Mouse (Mus musculus): Measurements from ENCODE around the gene H2-Aa.

The H2-Aa gene

GRCm38 (mm10) chr17:34261502-34261901 lies 26.1 kb downstream of the H2-Aa start:
- DNase-seq, result peak; percentile 54

DNA sequence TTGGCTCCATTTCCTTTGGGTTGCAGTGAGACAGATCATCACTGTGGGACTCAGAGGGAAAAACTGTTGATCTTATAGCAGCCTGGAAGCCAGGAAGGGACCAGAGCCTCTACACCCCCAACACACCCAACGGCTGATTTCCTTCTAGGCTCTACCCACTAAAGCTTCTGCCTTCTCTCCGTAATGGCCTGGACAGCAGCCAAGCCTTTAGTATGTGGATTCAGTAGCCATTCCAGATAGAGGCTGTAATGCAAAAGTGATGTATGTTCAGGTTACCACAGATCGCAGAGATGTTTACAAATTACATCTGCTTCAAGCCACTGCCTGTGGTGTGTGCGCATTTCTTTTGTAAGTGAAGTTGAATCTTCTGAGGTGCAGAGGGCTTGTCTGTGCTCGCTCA lies 27.1 kb downstream of the H2-Aa start:
- DNase-seq, result no peak

DNA sequence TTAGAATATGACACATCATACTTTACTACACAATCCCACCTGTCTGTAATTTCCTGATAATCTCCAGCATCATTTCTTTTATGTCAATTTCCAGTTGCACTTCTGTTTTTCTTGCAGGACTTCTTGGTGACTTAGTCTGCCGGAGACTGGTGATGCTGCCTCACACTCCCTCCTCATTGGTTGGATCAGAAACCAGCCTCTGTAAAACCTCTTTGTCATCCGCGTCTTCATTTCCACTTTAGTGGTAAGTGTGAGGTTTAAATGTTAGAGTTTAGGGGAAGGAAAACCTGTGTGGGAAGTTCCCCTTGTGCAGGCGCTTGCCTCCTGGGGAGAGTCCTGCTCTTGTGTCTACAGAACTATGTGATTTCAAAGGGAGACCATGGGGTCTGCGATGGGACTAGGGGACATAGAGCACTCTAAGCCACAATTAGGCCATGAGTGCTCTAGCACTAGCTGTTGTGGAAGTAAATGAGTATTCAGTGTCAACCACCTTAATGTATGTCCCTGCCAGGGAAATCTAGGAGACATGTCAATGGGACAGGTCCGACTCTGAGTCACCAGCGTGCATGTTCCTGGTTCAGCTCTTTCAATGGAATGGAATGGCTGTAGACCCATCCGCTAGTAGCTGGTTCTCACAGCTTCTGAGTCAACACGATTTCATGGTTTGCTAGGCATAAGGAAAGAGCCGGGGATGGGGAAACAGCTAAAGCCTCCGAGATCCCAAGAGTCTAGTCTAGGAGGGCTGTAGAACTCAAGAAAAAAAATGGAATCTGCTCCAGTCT lies 29.8 kb downstream of the H2-Aa start, which contains the start of gene H2-Ab1:
H2-Ab1 (plus strand) TSS at position 96 of the 782 bp plus-strand sequence.
- peak; percentile 85 for DNase-seq

GRCm38 (mm10) chr17:34256501-34256900 lies 31.1 kb downstream of the H2-Aa start:
- DNase-seq, result no peak

DNA sequence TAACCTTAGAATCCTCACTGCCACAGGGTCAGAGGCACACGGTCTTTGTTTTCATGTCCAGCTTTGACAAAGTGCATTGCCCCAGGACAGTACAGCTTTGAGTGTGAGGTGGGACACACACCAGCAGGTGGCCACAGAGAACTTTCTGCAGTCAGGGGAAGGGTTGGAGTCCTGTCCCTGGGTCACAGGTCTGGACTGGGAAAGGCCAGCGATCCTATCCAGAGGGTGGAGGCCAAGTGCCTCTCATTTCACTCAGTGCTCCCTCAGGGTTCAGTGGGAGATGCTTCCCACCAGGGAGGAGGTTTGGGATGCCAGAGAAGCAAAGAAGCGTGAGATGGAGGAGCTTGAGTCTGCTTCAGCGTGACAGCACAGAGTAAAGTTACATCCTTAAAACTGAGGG lies 36.0 kb downstream of the H2-Aa start:
- DNase-seq, result no peak

- peak; percentile 66 for DNase-seq
These were observed 37.7 kb downstream of the H2-Aa start for GRCm38 (mm10) chr17:34249878-34250277.

DNA sequence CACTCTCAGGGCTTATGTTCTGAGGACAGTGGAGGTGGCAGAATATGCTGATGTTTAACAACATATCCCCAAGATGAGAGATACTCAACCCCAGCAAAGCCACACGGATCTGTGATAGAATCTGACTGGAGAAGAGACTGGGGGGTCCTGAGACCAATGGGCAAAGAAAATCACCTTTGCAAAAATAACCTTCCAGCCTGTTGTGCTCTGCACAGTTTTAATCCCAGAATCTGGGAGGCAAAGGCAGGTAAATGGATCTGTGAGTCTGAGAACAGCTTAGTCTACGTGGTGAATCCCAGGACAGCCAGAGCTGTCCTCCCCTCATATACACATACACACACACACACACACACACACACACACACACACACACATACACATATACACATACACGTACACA lies 38.3 kb downstream of the H2-Aa start:
- DNase-seq, result no peak

DNA sequence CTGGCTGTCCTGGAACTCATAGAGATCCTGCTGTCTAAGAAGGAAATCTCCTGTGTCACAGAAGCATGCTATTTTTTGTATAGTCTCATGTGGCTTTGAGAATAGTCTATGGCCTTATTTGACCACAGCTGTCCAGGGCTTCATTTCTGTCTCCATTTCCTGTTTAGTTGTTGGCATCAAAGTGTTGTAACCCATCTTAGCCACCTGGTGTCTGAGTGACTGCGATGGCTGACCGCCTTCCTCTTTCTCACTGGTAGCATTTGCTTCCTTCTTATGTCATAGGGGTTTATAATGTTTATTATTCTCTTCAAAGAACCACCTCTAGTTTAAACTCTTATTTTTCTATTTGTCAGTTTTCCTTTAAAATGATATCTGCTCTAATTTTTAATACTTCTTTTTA lies 38.9 kb downstream of the H2-Aa start:
- no peak for DNase-seq

DNA sequence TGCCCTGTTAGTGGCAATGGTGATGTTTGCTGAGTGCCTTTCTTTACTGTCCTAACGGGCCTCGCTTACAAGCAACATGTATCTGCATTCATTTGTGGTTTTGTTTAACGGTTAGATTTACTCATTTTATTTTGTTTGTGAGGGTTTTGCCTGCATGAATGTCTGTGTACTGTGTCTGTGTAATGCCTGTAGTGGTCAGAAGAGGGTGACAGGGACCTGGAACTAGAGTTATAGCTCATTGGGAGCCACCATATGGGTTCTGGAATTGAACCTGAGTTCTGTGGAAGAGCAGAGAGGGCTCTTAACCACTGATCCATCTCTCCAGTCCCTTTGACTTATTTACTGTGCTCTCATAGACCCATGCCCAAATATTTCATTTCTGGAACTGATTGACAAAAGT lies 40.6 kb downstream of the H2-Aa start:
- no peak for DNase-seq

DNA sequence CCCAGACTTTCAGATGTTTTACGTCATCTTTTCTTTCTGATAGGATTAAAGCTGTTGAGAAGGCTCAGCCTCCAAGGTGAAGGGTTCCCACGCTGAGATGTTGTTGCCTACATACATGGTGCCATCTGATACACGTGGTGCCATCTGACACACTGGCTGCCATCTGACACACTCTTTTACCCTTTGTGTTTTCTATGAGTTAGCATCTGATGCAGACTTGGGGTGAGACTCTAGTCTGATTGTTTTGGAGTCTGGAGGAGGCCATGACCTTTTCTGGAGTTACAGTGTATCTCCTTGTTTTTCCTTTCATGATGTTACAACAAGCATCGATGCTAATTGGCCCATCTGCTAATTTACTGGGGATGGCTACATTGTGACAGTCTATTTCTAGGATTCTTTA lies 43.0 kb downstream of the H2-Aa start:
- peak; percentile 1 for DNase-seq

- peak; percentile 3 for DNase-seq
These were observed 46.7 kb downstream of the H2-Aa start for GRCm38 (mm10) chr17:34240916-34241315.

GRCm38 (mm10) chr17:34240366-34240765 lies 47.3 kb downstream of the H2-Aa start:
- peak; percentile 3 for DNase-seq

DNA sequence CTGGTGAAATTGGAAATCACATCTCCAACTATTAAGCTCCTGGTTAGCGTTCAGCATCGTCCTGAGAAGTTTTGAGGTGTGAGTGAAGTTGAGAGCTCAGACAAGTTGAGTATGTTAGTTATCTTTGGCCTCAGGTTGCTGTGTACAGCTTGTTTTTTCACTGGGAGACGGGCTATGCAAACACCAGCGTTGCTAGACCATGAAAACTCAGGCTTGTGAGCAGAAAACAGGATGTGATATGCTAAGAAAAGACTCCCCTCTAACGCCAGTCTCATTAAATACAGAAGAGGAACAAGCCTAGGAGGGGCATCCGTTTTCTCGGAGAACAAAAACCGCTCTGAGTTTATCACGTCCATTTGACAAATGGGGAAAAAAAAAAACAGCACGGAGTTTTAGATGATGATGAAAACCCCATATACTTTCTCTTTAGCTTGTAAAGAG lies 48.0 kb downstream of the H2-Aa start:
- DNase-seq, result peak; percentile 30

- peak; percentile 79 for DNase-seq
These were observed 48.9 kb downstream of the H2-Aa start, which contains the start of gene H2-Ob for GRCm38 (mm10) chr17:34238706-34239105. TSS of gene H2-Ob (plus strand) at chr17:34238903.

GRCm38 (mm10) chr17:34237741-34238140 lies 49.9 kb downstream of the H2-Aa start:
- DNase-seq, result peak; percentile 3

GRCm38 (mm10) chr17:34236691-34237090 lies 50.9 kb downstream of the H2-Aa start:
- DNase-seq, result peak; percentile 2

DNA sequence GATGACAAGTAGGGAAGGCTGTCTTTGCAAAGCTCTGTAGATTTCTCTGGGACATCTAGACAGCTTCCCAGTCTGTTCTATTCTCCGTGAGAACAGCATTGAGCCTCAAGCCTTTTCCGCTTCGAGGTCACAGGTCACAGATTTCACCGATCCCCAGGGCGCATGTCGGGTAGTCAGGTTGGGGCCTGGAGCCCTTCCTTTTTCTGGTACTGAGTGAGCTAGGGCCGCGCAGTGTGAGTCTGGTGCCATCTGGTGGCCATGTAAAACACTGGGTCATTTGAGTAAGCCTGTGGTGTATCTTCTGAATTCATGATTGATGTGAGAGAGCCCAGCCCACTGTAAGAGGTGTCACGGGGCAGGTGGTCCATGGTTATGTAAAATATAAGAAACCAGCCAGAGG lies 52.7 kb downstream of the H2-Aa start:
- peak; percentile 91 for DNase-seq
